Mouse (Mus musculus): ENCODE measurements around the gene Nipal4.

The Nipal4 gene

GRCm38 (mm10) chr11:46156945-46157344 is 9.4 kb downstream of the Nipal4 start:
- DNase-seq: no peak

- no peak for DNase-seq
These were observed 19.7 kb downstream of the Nipal4 start for GRCm38 (mm10) chr11:46146619-46147018.

- no peak for DNase-seq
These were observed 21.0 kb downstream of the Nipal4 start for GRCm38 (mm10) chr11:46145163-46145875.

GRCm38 (mm10) chr11:46143342-46143741 is 23.0 kb downstream of the Nipal4 start:
- DNase-seq: no peak

- no peak for DNase-seq
These were observed 31.4 kb downstream of the Nipal4 start for GRCm38 (mm10) chr11:46134899-46135298.

- no peak for DNase-seq
These were observed 35.0 kb downstream of the Nipal4 start for GRCm38 (mm10) chr11:46131022-46131986.

- peak; percentile 47 for DNase-seq
These were observed 37.8 kb downstream of the Nipal4 start for GRCm38 (mm10) chr11:46128548-46128945.

- no peak for DNase-seq
These were observed 38.4 kb downstream of the Nipal4 start for GRCm38 (mm10) chr11:46127621-46128547.

- no peak for DNase-seq
These were observed 39.4 kb downstream of the Nipal4 start for GRCm38 (mm10) chr11:46126827-46127410.

GRCm38 (mm10) chr11:46126317-46126716 is 40.0 kb downstream of the Nipal4 start:
- no peak for DNase-seq

- DNase-seq: no peak
These were observed 40.5 kb downstream of the Nipal4 start for GRCm38 (mm10) chr11:46125835-46126229.

- DNase-seq: no peak
These were observed 41.0 kb downstream of the Nipal4 start for GRCm38 (mm10) chr11:46125093-46125834.

- DNase-seq: no peak
These were observed 42.9 kb downstream of the Nipal4 start for GRCm38 (mm10) chr11:46123328-46123866.

GRCm38 (mm10) chr11:46122875-46123274 is 43.4 kb downstream of the Nipal4 start:
- no peak for DNase-seq

GRCm38 (mm10) chr11:46121666-46122065 is 44.6 kb downstream of the Nipal4 start:
- DNase-seq: no peak

GRCm38 (mm10) chr11:46120084-46120483 is 46.2 kb downstream of the Nipal4 start:
- DNase-seq: no peak

GRCm38 (mm10) chr11:46119624-46120023 is 46.7 kb downstream of the Nipal4 start:
- DNase-seq: no peak

- no peak for DNase-seq
These were observed 49.8 kb downstream of the Nipal4 start for GRCm38 (mm10) chr11:46116510-46116909.

GRCm38 (mm10) chr11:46115411-46116173 is 50.7 kb downstream of the Nipal4 start:
- no peak for DNase-seq

GRCm38 (mm10) chr11:46115011-46115410 is 51.3 kb downstream of the Nipal4 start:
- no peak for DNase-seq

GRCm38 (mm10) chr11:46114221-46114620 is 52.1 kb downstream of the Nipal4 start:
- no peak for DNase-seq
